Mouse (Mus musculus) ES-Bruce4 (cell line): ENCODE measurements around the gene Gm5475. TPM values are rescaled to one million over a fixed set of nuclear protein-coding genes. Genes with fewer than 3 reads are reported as not detected.

ENCODE experiments used
- H3K27ac ChIP-seq: 2 replicates; pipeline ENCODE4 v1.5.1; 2012; ENCODE audit warnings: low read length, inconsistent platforms; ENCODE audit not compliant: insufficient read depth
- H3K27me3 ChIP-seq: 2 replicates; pipeline ENCODE4 v1.6.1; 2012; ENCODE audit warnings: mild to moderate bottlenecking, low read length, inconsistent platforms; ENCODE audit not compliant: control insufficient read depth, poor library complexity, insufficient read depth, severe bottlenecking
- H3K36me3 ChIP-seq: 2 replicates; pipeline ENCODE4 v1.6.1; 2012; ENCODE audit warnings: inconsistent platforms, mild to moderate bottlenecking, low read length, moderate library complexity; ENCODE audit not compliant: control insufficient read depth, poor library complexity, insufficient read depth, severe bottlenecking
- H3K4me1 ChIP-seq: one replicate; pipeline ENCODE4 v1.8.1; 2011; ENCODE audit warnings: low read length; ENCODE audit not compliant: control insufficient read depth, insufficient read depth
- H3K4me3 ChIP-seq: 2 replicates; pipeline ENCODE4 v1.5.1; 2011; ENCODE audit warnings: low read depth, mild to moderate bottlenecking, low read length
- H3K9ac ChIP-seq: 2 replicates; pipeline ENCODE4 v1.6.1; 2012; ENCODE audit warnings: low read depth, mild to moderate bottlenecking, inconsistent platforms; ENCODE audit not compliant: poor library complexity, severe bottlenecking
- H3K9me3 ChIP-seq: replicated peaks from 2 replicates; pipeline ENCODE4 v1.6.1; 2012; ENCODE audit warnings: mild to moderate bottlenecking, low read length, inconsistent platforms; ENCODE audit not compliant: control insufficient read depth, poor library complexity, insufficient read depth, severe bottlenecking
- CTCF ChIP-seq: IDR thresholded peaks from one replicate; pipeline ENCODE4 v1.8.1; 2011; ENCODE audit warnings: low read depth, low read length
- EP300 ChIP-seq: IDR thresholded peaks from 2 replicates; pipeline ENCODE4 v1.6.1; 2011; ENCODE audit warnings: low read depth, low read length; ENCODE audit not compliant: insufficient read depth
- POLR2A ChIP-seq: IDR thresholded peaks from one replicate; pipeline ENCODE4 v1.8.1; 2011; ENCODE audit warnings: low read length; ENCODE audit not compliant: insufficient read depth
- polyA plus RNA-seq: library from polyadenylated mRNA; stranded (reverse); fragments of >200 nt; gene quantifications from 2 replicates; pipeline ENCODE4 v1.2.4, GENCODE M21; 2011; ENCODE audit warnings: low read depth; ENCODE audit not compliant: missing spikeins, insufficient read depth, insufficient read length

Gm5475 gene
- polyA plus RNA-seq, 1 experiment, result not detected

DNA sequence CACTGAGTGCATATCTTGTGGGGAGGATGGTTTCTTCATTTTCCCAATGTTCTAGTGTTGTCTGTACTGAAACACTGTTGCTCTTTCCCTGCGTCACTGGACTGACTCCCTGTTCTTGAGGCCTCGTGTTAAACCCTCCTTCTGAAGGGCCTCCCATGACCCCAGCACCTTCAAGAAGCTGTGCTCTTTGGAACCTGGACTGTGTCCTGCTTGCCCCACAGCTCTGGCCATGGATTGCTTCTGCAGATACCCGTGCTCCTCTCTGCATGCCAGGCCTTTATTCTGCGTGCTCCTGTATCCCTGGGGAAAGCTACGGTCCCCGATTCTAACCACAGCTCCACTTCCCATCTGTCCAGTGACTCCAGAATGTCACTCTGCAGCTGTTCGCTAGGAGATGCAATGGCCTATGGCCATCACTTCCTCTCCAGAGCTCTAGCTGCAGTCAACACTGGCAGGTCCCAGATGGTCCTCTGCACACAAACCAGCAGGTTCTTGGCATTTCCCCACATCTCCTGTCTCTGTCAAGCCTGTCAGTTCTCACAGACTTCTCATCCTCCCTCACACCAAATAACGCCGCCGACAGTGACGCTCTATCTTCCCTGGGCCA, 8.1 kb downstream of the Gm5475 start:
- H3K4me1 ChIP-seq, result no peaks in the 10 kb centered on the region
- H3K4me3 ChIP-seq, result no peak overlapping the region
- no peaks in the 10 kb centered on the region for H3K27me3 ChIP-seq
- H3K27ac ChIP-seq, result no peak overlapping the region
- no peaks in the 10 kb centered on the region for H3K9me3 ChIP-seq
- no peak overlapping the region for H3K9ac ChIP-seq
- TF ChIP-seq CTCF (no peak), EP300 (no peak), POLR2A (no peak)
- H3K36me3 ChIP-seq, result no peaks in the 10 kb centered on the region

DNA sequence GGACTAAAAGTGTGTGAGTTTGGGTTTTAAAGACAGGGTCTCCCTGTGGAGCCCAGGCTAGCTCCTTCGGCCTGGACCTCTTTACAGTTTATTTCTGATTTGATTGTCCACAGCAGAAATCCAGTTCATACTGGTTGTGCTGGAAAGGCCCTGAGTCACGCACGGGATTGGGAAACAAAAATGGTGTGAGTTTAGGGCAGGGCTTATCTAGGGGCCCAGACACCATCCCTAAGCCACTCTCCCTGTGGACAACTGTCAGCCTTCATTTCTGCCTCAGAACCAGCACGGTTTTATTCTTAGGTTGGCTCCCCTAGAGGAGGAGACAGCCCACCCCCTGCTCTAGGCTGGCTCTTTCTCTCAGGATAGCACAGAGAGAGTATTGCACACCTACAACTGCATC, 11.3 kb downstream of the Gm5475 start:
- Histone ChIP-seq H3K4me1 (no peaks in the 10 kb centered on the region), H3K9ac (no peak overlapping the region), H3K4me3 (no peak overlapping the region), H3K27me3 (no peaks in the 10 kb centered on the region), H3K27ac (no peak overlapping the region), H3K9me3 (no peaks in the 10 kb centered on the region), H3K36me3 (no peaks in the 10 kb centered on the region)
- TF ChIP-seq POLR2A (no peak), EP300 (no peak), CTCF (no peak)

GRCm38 (mm10) chr15:100436112-100436511, 14.2 kb downstream of the Gm5475 start:
- no peaks in the 10 kb centered on the region for H3K27me3 ChIP-seq
- H3K27ac ChIP-seq, result no peak overlapping the region
- H3K36me3 ChIP-seq, result no peaks in the 10 kb centered on the region
- H3K9ac ChIP-seq, result no peak overlapping the region
- H3K4me3 ChIP-seq, result no peak overlapping the region
- TF ChIP-seq EP300, result no peak
- TF ChIP-seq POLR2A, result no peak
- no peak for TF ChIP-seq CTCF
- no peaks in the 10 kb centered on the region for H3K9me3 ChIP-seq
- H3K4me1 ChIP-seq, result no peaks in the 10 kb centered on the region

GRCm38 (mm10) chr15:100436518-100436917, 14.6 kb downstream of the Gm5475 start:
- no peaks in the 10 kb centered on the region for H3K36me3 ChIP-seq
- no peak overlapping the region for H3K9ac ChIP-seq
- no peaks in the 10 kb centered on the region for H3K27me3 ChIP-seq
- TF ChIP-seq POLR2A (no peak), CTCF (no peak), EP300 (no peak)
- H3K4me1 ChIP-seq, result no peaks in the 10 kb centered on the region
- no peak overlapping the region for H3K27ac ChIP-seq
- H3K4me3 ChIP-seq, result no peak overlapping the region
- no peaks in the 10 kb centered on the region for H3K9me3 ChIP-seq

GRCm38 (mm10) chr15:100443126-100443922, 21.4 kb downstream of the Gm5475 start:
- H3K9me3 ChIP-seq, result no peaks in the 10 kb centered on the region
- no peaks in the 10 kb centered on the region for H3K36me3 ChIP-seq
- H3K27ac ChIP-seq, result no peak overlapping the region
- no peaks in the 10 kb centered on the region for H3K4me1 ChIP-seq
- peak overlapping the region; percentile 53 for H3K4me3 ChIP-seq
- H3K9ac ChIP-seq, result peak overlapping the region; percentile 26; the same call in 1 of the 2 replicates
- no peak for TF ChIP-seq POLR2A
- no peak for TF ChIP-seq CTCF
- no peak for TF ChIP-seq EP300
- H3K27me3 ChIP-seq, result no peaks in the 10 kb centered on the region

- Histone ChIP-seq H3K4me1 (no peaks in the 10 kb centered on the region), H3K9ac (no peak overlapping the region), H3K9me3 (no peaks in the 10 kb centered on the region), H3K27ac (no peak overlapping the region), H3K4me3 (no peak overlapping the region), H3K36me3 (no peaks in the 10 kb centered on the region), H3K27me3 (no peaks in the 10 kb centered on the region)
- no peak for TF ChIP-seq POLR2A
- no peak for TF ChIP-seq CTCF
- TF ChIP-seq EP300, result no peak
Observed at GRCm38 (mm10) chr15:100446887-100447286, 24.9 kb downstream of the Gm5475 start.
